In the genomic region with DNA sequence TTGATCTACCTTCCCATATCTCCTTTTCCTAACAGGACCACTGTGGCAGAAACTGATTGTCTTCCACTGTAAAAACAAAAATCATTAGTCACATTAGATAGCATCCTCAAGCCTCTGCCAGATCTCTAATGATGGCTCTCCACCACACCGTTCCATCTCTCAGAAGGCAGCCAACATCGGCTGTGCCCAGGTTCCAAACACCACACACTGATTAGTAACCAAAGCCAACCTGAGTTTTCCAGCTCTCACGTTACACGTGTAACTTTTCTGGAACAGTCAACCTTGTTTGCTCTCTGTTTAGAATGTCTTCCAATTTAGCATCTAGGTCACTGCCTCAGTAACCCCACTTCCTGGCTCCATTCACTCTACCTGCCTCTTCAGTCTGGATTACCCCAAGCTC, we compare ENCODE assay signal across 16 mouse cellular contexts.
"Had no signal": no experiment of that assay in that cellular context is flagged by ENCODE, and none has a peak within 500 bp of the region (broad histone marks: within the 10 kb centered on the region; RNA-seq: fewer than 3 reads in every experiment).

No protein-coding gene starts in this region.

- H3K4me3 ChIP-seq: neural tube, embryonic 13.5 days; neural tube, embryonic 15.5 days; stomach, embryonic 15.5 days had no signal

- DNase-seq: retina, postnatal 1 day; right cerebral cortex, adult 18-20 months; right cerebral cortex, postnatal 14 days; right cerebral cortex, postnatal 25 days; right cerebral cortex, postnatal 4 days; spleen, adult 18-20 months; thymus, adult 18-20 months; thymus, adult 2 months; thymus, postnatal 14 days; thymus, postnatal 25 days; thymus, postnatal 36 days; thymus, postnatal 4 days had no signal

- H3K27ac ChIP-seq: neural tube, embryonic 13.5 days; neural tube, embryonic 15.5 days; stomach, embryonic 15.5 days; stomach, postnatal 0 days had no signal
